In genomic region chr17:63221632-63222031, GRCm38 (mm10) we compare ENCODE assay signal across 16 mouse cellular contexts.
"Had no signal": no experiment of that assay in that cellular context is flagged by ENCODE, and none has a peak within 500 bp of the region (broad histone marks: within the 10 kb centered on the region; RNA-seq: fewer than 3 reads in every experiment).

No protein-coding gene starts in this region.

- H3K36me3 ChIP-seq: midbrain, embryonic 10.5 days; midbrain, embryonic 12.5 days; neural tube, embryonic 13.5 days; neural tube, embryonic 15.5 days had no signal

- H3K27me3 ChIP-seq: midbrain, embryonic 12.5 days; neural tube, embryonic 13.5 days; neural tube, embryonic 15.5 days had no signal

- H3K4me2 ChIP-seq: lung, embryonic 14.5 days; midbrain, embryonic 12.5 days; neural tube, embryonic 13.5 days; neural tube, embryonic 15.5 days had no signal

- H3K4me1 ChIP-seq: midbrain, embryonic 12.5 days had no signal

- H3K4me3 ChIP-seq: midbrain, embryonic 10.5 days; midbrain, embryonic 12.5 days; myocyte; neural tube, embryonic 13.5 days; neural tube, embryonic 15.5 days had no signal

- H3K9ac ChIP-seq: lung, embryonic 14.5 days; midbrain, embryonic 12.5 days; neural tube, embryonic 13.5 days; neural tube, embryonic 15.5 days had no signal

- ATAC-seq: midbrain, embryonic 16.5 days had no signal

- DNase-seq: lung, embryonic 14.5 days; lung, postnatal 10 days; midbrain, embryonic 14.5 days; right cerebral cortex, adult 18-20 months; right cerebral cortex, postnatal 25 days; right cerebral cortex, postnatal 4 days; spleen, adult 18-20 months; thymus, adult 18-20 months; thymus, postnatal 14 days; thymus, postnatal 36 days had no signal

- H3K27ac ChIP-seq: midbrain, embryonic 10.5 days; midbrain, embryonic 12.5 days; neural tube, embryonic 13.5 days; neural tube, embryonic 15.5 days had no signal

- H3K9me3 ChIP-seq: midbrain, embryonic 10.5 days; midbrain, embryonic 12.5 days; neural tube, embryonic 13.5 days; neural tube, embryonic 15.5 days had no signal
